Mouse (Mus musculus): ENCODE measurements around the gene Glis3.

Glis3 gene

GRCm38 (mm10) chr19:28225651-28226050, 454.2 kb downstream of the Glis3 start:
- DNase-seq, result no peak

GRCm38 (mm10) chr19:28211630-28212029, 468.2 kb downstream of the Glis3 start:
- DNase-seq, result no peak
